Mouse (Mus musculus) megakaryocyte-erythroid progenitor cell, adult 5-6 weeks (primary cell): Measurements from ENCODE around the gene Mrpl35. TPM values are rescaled to one million over a fixed set of nuclear protein-coding genes. Genes with fewer than 3 reads are reported as not detected.

Experiments
- ATAC-seq: replicated peaks from 2 replicates; pipeline ENCODE4 v1.8.0; 2016; ENCODE audit warnings: mild to moderate bottlenecking, inconsistent platforms; ENCODE audit not compliant: severe bottlenecking, poor library complexity, low FRiP score, low TSS enrichment
- total RNA-seq, 2 experiments: library from RNA; stranded (forward) in 1 of 2; stranded (reverse) in 1 of 2; fragments of 200-1000, 215-1000 nt in 1 of 2; fragments of >200 nt in 1 of 2; fragmentation: Nextera tagmentation in 1 of 2; gene quantifications; 2 replicates each; pipeline ENCODE4 v1.2.3; 2014 to 2017

Mrpl35 gene
- total RNA-seq, 2 experiments from 2014 or later, result 57.0 to 84.6 TPM

DNA sequence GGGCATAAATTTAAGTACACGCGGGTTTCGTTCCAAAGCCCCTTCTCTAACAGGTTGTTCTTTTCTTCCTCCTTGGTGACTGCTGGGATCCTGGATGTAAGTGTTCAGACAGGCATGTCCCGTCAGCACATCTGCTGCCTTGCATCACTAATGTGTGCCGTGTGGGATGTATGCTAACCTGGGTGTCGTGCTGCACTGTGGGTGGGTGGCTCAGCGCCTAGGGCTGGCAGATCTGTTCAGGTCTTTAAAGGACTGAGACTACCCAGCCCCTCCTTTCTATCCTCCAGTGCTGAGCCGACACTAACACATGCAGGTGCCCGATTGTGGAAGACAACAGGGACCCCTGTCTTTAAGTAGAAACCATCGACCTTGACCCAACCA lies 25.1 kb downstream of the Mrpl35 start:
- no peak for ATAC-seq

- ATAC-seq, result peak; percentile 75
Measured at GRCm38 (mm10) chr6:71801011-71801713, 25.6 kb downstream of the Mrpl35 start.

- no peak for ATAC-seq
Measured at GRCm38 (mm10) chr6:71799391-71799790, 27.4 kb downstream of the Mrpl35 start.

GRCm38 (mm10) chr6:71791771-71792170 lies 35.0 kb downstream of the Mrpl35 start:
- ATAC-seq, result no peak

GRCm38 (mm10) chr6:71788348-71788747 lies 38.4 kb downstream of the Mrpl35 start:
- ATAC-seq, result no peak

DNA sequence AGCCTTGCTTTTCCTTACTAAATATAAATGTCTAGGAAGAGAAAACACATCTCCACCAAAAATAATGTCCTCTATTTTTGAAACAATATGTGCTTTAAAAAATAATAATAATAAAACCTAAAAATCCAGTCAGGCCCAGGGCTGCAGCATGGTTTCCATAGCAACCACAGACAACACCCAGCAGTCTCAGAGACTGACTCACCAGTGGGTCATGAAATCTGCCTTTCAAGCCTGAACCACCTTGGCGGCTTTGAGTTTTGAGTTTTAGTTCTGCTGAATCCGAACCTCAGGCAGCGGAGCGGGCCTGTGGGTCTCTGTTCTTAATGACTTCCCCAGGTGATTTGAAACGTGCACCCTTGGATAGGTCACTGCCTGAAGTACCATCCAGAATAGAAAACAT lies 43.6 kb downstream of the Mrpl35 start:
- no peak for ATAC-seq

DNA sequence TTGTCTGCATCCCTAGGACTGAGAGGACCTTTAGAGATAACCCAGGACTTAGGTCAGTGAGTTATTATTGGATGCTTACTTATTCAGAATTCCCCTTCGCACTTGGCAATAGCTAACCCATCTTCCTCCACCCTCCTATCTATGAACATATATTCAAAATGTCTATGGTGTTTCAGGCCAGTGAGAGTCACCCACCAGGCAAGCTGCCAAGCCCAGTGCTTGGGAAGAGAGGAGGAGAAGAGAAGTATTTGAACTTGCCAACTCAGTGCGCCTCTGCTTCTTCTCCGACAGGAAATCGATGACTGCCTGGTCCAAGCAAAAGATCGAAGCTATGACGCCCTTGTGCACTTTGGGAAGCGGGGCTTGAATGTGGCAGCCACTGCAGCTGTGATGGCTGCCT lies 46.3 kb downstream of the Mrpl35 start:
- ATAC-seq, result no peak

DNA sequence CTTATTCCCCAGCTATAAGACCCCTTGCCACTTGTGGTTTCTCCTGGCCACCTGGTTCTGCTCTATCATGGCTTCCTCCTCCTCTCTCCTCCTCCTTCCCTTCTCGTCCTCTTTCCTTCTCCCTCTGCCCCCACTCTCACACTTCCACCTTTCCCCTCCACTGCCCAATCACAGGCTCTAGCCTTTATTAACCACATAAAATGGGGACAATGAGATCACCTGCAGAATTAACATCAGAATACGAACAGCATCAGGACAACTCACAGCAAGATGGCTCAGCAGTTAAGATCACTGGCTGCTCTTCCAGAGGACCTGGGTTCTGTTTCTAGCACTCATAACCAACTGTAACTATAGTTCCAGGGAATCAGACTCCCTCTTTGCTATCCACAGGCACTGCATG lies 46.9 kb downstream of the Mrpl35 start:
- ATAC-seq, result no peak

DNA sequence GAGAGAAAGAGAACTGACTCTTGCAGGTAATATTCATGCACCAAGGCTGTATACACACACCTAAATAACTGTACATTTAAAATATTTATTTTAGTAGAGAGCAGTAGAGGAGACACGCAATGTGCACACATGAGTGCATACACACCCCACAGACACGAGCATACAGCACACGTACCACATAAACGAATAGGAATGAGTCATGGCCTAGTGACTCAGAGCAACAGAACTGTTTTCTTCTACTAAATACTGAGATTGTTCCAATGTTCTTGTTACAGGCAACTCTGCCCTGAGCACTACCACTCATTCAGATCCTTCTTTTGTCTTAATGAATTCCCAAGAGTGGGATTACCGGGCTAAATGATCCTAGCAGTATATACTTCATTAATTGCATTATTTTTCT lies 48.8 kb downstream of the Mrpl35 start:
- no peak for ATAC-seq

DNA sequence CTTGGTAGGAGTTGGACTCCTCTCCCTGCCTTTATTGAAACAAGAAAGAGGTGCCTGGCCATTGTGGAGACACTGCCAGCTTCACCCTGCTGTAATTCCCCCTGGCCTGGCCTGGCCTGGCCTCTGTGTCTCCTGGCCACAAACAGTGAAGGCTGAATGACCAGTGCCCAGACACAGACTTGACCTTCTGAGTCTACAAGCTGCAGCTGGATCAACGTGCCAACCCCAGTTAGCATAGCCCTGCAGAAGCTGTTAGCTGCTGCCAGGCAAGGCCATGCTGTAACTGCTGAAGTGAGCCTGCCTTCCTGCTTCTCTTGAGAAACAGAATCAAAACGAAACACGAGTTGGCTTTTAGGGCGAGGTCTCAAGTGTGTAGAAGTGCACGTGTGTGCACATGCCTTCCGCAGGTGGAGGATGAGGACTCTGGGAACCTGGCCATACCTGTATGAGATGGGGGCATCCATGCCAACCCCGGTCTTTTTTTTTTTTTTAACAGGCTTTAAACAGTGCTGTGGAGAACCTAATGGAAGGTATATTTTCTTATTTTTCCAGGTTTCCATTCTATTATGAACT lies 54.0 kb downstream of the Mrpl35 start:
- no peak for ATAC-seq

DNA sequence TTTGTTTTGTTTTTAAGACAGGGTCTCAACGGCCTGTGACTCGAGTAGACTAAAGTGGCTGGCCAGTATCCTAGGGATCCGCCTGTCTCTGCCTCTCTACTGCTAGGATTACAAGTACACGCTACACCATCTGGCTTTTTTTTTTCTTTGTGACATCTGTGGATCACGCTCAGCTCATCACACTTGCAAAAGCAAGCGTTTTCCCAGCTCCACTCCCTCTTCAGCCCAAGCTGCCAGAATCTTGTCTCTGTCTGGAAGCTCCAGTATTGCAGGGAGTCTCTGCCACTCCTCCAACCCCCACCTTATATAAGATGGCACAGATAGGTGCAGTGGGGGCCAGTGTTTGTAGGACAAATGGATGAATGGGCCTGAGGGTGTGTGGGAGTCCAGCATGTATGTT lies 54.6 kb downstream of the Mrpl35 start:
- ATAC-seq, result no peak

DNA sequence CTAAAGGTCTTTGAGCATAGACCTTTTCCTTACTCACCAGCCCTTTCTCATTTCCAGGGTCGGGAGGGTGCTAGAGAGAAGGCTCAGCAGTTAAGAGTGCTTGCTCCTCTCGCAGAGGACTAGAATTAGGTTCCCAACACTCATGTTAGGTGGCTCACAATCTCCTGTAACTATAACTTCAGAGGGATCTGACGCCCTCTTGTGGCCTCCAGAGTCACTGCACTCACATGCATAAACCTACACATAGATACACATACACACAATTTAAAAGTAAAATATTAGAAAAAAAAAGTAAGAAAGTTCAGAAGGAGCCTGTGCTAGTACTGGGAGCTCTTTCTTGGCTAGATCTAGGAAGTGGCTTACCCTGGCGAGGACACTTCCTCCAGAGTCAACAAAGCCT lies 55.5 kb downstream of the Mrpl35 start:
- ATAC-seq, result no peak

DNA sequence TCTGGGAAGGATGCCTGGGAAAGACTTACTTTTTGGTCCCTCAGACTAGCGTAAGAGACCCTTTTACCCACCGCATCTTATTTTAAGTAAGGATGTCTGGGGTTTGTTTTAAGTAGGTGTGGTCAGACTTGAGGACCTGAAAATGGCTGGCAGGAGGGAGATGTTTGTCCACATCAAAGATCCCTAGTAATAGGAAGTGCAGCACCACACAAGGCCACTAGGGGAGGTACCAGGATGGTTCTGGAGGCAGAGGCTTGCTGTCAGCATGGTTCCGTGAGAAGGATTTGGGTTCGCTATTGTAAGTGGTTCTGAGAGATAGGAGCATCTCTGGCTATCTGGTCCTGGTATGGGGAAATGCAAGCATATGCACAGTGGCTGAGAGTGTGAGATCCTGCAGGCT lies 55.9 kb downstream of the Mrpl35 start:
- 0 out of 2 replicates have a peak, but pooled peaks have one; percentile 24 for ATAC-seq

- 0 out of 2 replicates have a peak, but pooled peaks have one; percentile 39 for ATAC-seq
Measured at GRCm38 (mm10) chr6:71769901-71770690, 56.7 kb downstream of the Mrpl35 start.

GRCm38 (mm10) chr6:71767761-71768160 lies 59.0 kb downstream of the Mrpl35 start:
- no peak for ATAC-seq

Other genes with a start within 250 kb of the Mrpl35 start
- 43.2 and 44.9 TPM in 2 replicates for gene Kdm3a, start 194.0 kb downstream of the Mrpl35 start, total RNA-seq (2014; fragmentation: Nextera tagmentation)
- 24.1 and 30.4 TPM in 2 replicates for gene Kdm3a, start 194.0 kb downstream of the Mrpl35 start, total RNA-seq (2017)
- gene Reep1, start 119.4 kb downstream of the Mrpl35 start, total RNA-seq (2014; fragmentation: Nextera tagmentation), result not detected in 2 replicates
- gene Reep1, start 119.4 kb downstream of the Mrpl35 start, total RNA-seq (2017), result 0.34 TPM in 1 of 2 replicates, not detected in the other
- gene Immt, start 4.4 kb upstream of the Mrpl35 start, total RNA-seq (2014; fragmentation: Nextera tagmentation), result 198 and 228 TPM in 2 replicates
- gene Immt, start 4.4 kb upstream of the Mrpl35 start, total RNA-seq (2017), result 182 TPM in 2 replicates
- 181 and 208 TPM in 2 replicates for gene Ptcd3, start 81.8 kb upstream of the Mrpl35 start, total RNA-seq (2014; fragmentation: Nextera tagmentation)
- 211 and 291 TPM in 2 replicates for gene Ptcd3, start 81.8 kb upstream of the Mrpl35 start, total RNA-seq (2017)
- gene Polr1a, start 82.1 kb upstream of the Mrpl35 start, total RNA-seq (2014; fragmentation: Nextera tagmentation), result 64.8 and 73.2 TPM in 2 replicates
- gene Polr1a, start 82.1 kb upstream of the Mrpl35 start, total RNA-seq (2017), result 91.2 and 118 TPM in 2 replicates